In genomic region chr1:62782573-62782972, GRCm38 (mm10) we compare ENCODE assay signal across 10 mouse cellular contexts.
"Had no signal": no experiment of that assay in that cellular context is flagged by ENCODE, and none has a peak within 500 bp of the region (broad histone marks: within the 10 kb centered on the region; RNA-seq: fewer than 3 reads in every experiment).

No protein-coding gene starts in this region.

- H3K27ac ChIP-seq: kidney, embryonic 15.5 days; limb, embryonic 13.5 days; liver, embryonic 14.5 days had no signal

- H3K36me3 ChIP-seq: kidney, embryonic 15.5 days had no signal

- H3K4me2 ChIP-seq: kidney, embryonic 15.5 days; limb, embryonic 13.5 days; midbrain, embryonic 13.5 days; neural tube, embryonic 15.5 days had no signal

- H3K4me3 ChIP-seq: kidney, embryonic 15.5 days; limb, embryonic 13.5 days; midbrain, embryonic 13.5 days; myocyte; neural tube, embryonic 15.5 days had no signal

- H3K9ac ChIP-seq: kidney, embryonic 15.5 days; limb, embryonic 13.5 days; liver, embryonic 14.5 days; midbrain, embryonic 13.5 days; neural tube, embryonic 15.5 days had no signal

- H3K27me3 ChIP-seq: neural tube, embryonic 15.5 days had no signal

- H3K9me3 ChIP-seq: kidney, embryonic 15.5 days; limb, embryonic 13.5 days; midbrain, embryonic 13.5 days; neural tube, embryonic 15.5 days had no signal

- DNase-seq: kidney, postnatal 25 days; layer of hippocampus, adult 9-11 months; right cerebral cortex, adult 18-20 months; thymus, postnatal 36 days had no signal
